14 mouse cellular contexts compared by ENCODE assay signal in genomic region chr2:75759196-75759885, GRCm38 (mm10).
"Had no signal": no experiment of that assay in that cellular context is flagged by ENCODE, and none has a peak within 500 bp of the region (broad histone marks: within the 10 kb centered on the region; RNA-seq: fewer than 3 reads in every experiment).

No protein-coding gene starts in this region.

- H3K27me3 ChIP-seq: kidney, embryonic 15.5 days; limb, embryonic 12.5 days; liver, embryonic 13.5 days; lung, embryonic 15.5 days; neural tube, embryonic 12.5 days had no signal

- H3K4me3 ChIP-seq: kidney, embryonic 15.5 days; limb, embryonic 12.5 days; liver, embryonic 13.5 days; lung, embryonic 15.5 days; megakaryocyte, embryonic 14.5 days; neural tube, embryonic 12.5 days had no signal

- DNase-seq: kidney, adult 18-20 months; kidney, postnatal 14 days; layer of hippocampus, postnatal 36 days; liver; liver, embryonic 13.5 days; liver, postnatal 0 days; lung, postnatal 14 days; thymus, postnatal 4 days had no signal

- H3K9ac ChIP-seq: kidney, embryonic 15.5 days; limb, embryonic 12.5 days; liver, embryonic 13.5 days; liver, postnatal 0 days; lung, embryonic 15.5 days; neural tube, embryonic 12.5 days had no signal

- H3K9me3 ChIP-seq: kidney, embryonic 15.5 days; limb, embryonic 12.5 days; liver, embryonic 13.5 days; lung, embryonic 15.5 days; megakaryocyte, embryonic 14.5 days; neural tube, embryonic 12.5 days had no signal

- ATAC-seq: liver, postnatal 0 days had no signal

- H3K4me1 ChIP-seq: neural tube, embryonic 12.5 days had no signal

- H3K27ac ChIP-seq: kidney, embryonic 15.5 days; limb, embryonic 12.5 days; liver, embryonic 13.5 days; lung, embryonic 15.5 days; macrophage; neural tube, embryonic 12.5 days had no signal

- H3K4me2 ChIP-seq: kidney, embryonic 15.5 days; limb, embryonic 12.5 days; liver, embryonic 13.5 days; lung, embryonic 15.5 days; neural tube, embryonic 12.5 days had no signal

- H3K36me3 ChIP-seq: kidney, embryonic 15.5 days; limb, embryonic 12.5 days; liver, embryonic 13.5 days; lung, embryonic 15.5 days; neural tube, embryonic 12.5 days had no signal
